Mouse (Mus musculus) bone marrow, adult 2 months (tissue): ENCODE measurements around the gene AL731706.1.

Experiments used
- CTCF ChIP-seq: fragments of 200-500 bp; IDR thresholded peaks from 2 replicates; pipeline ENCODE4 v1.5.1; 2011; ENCODE audit warnings: low read length, control low read depth; ENCODE audit not compliant: control insufficient read depth, insufficient read depth
- POLR2A ChIP-seq: fragments of 200-500 bp; IDR thresholded peaks from 2 replicates; pipeline ENCODE4 v1.6.1; 2011; ENCODE audit warnings: low read depth, mild to moderate bottlenecking, control low read depth, low read length, borderline replicate concordance; ENCODE audit not compliant: control insufficient read depth

- TF ChIP-seq POLR2A (no peak), CTCF (no peak)
Measured at GRCm38 (mm10) chr2:136913021-136913420, 21.8 kb upstream of the AL731706.1 start.
